Mouse (Mus musculus): Measurements from ENCODE around the gene Chaf1a.
"Not testable (repeated sequence)": the region's sequence is repeated elsewhere in the genome, so short reads cannot be mapped to it uniquely, and the experiment has no call there.

The Chaf1a gene

GRCm38 (mm10) chr17:56038583-56039261, 1.5 kb upstream of the Chaf1a start:
- DNase-seq (ENCODE audit: low spot score) = no peak

- DNase-seq (ENCODE audit: low spot score) = no peak
These were observed 894 bp upstream of the Chaf1a start for GRCm38 (mm10) chr17:56039345-56039744.

- DNase-seq (ENCODE audit: low spot score) = no peak
These were observed 571 bp downstream of the Chaf1a start for GRCm38 (mm10) chr17:56040857-56041163.

GRCm38 (mm10) chr17:56051369-56051768, 11.1 kb downstream of the Chaf1a start:
- DNase-seq (ENCODE audit: low spot score) = no peak

- no peak for DNase-seq (ENCODE audit: low spot score)
These were observed 14.7 kb downstream of the Chaf1a start for GRCm38 (mm10) chr17:56054938-56055337.

- DNase-seq (ENCODE audit: low spot score) = no peak
These were observed 15.9 kb downstream of the Chaf1a start for GRCm38 (mm10) chr17:56055945-56056678.

- no peak for DNase-seq (ENCODE audit: low spot score)
These were observed 17.3 kb downstream of the Chaf1a start for GRCm38 (mm10) chr17:56057381-56058120.

GRCm38 (mm10) chr17:56062081-56062480, 21.8 kb downstream of the Chaf1a start:
- DNase-seq (ENCODE audit: low spot score) = no peak

- not testable (repeated sequence) for DNase-seq (ENCODE audit: low spot score)
These were observed 25.5 kb downstream of the Chaf1a start for GRCm38 (mm10) chr17:56065715-56066114.

- no peak for DNase-seq (ENCODE audit: low spot score)
These were observed 26.2 kb downstream of the Chaf1a start for GRCm38 (mm10) chr17:56066451-56066850.

- no peak for DNase-seq (ENCODE audit: low spot score)
These were observed 28.8 kb downstream of the Chaf1a start for GRCm38 (mm10) chr17:56069066-56069465.

- DNase-seq (ENCODE audit: low spot score) = no peak
These were observed 30.9 kb downstream of the Chaf1a start for GRCm38 (mm10) chr17:56071126-56071525.

- no peak for DNase-seq (ENCODE audit: low spot score)
These were observed 32.0 kb downstream of the Chaf1a start for GRCm38 (mm10) chr17:56072243-56072642.

GRCm38 (mm10) chr17:56074097-56074826, 34.0 kb downstream of the Chaf1a start:
- peak; percentile 80 for DNase-seq (ENCODE audit: low spot score)

- DNase-seq (ENCODE audit: low spot score) = peak; percentile 90
These were observed 34.6 kb downstream of the Chaf1a start, which contains the start of gene Ubxn6 for GRCm38 (mm10) chr17:56074827-56075208. Gene Ubxn6, minus strand, starts transcription at chr17:56075028.

GRCm38 (mm10) chr17:56077523-56077922, 37.3 kb downstream of the Chaf1a start:
- DNase-seq (ENCODE audit: low spot score) = no peak

- DNase-seq (ENCODE audit: low spot score) = not testable (repeated sequence)
These were observed 38.1 kb downstream of the Chaf1a start for GRCm38 (mm10) chr17:56078361-56078760.

GRCm38 (mm10) chr17:56078880-56079795, 38.9 kb downstream of the Chaf1a start, which contains the start of gene Hdgfl2:
Gene Hdgfl2, plus strand, starts transcription at chr17:56079634.
- DNase-seq (ENCODE audit: low spot score) = peak; percentile 99

GRCm38 (mm10) chr17:56079921-56080320, 39.7 kb downstream of the Chaf1a start:
- DNase-seq (ENCODE audit: low spot score) = peak; percentile 14

GRCm38 (mm10) chr17:56080781-56081585, 40.7 kb downstream of the Chaf1a start:
- DNase-seq (ENCODE audit: low spot score) = no peak

Data from spleen, adult 12 weeks (tissue).